Mouse (Mus musculus) E14TG2a.4 (cell line): ENCODE results near the gene Snca.

Source experiments
- H3K27me3 ChIP-seq: 2 replicates; pipeline ENCODE4 v1.6.1; 2014; ENCODE audit warnings: low read length, control low read depth; ENCODE audit not compliant: insufficient read depth
- H3K36me3 ChIP-seq: 2 replicates; pipeline ENCODE4 v1.6.1; 2014; ENCODE audit warnings: low read length, control low read depth; ENCODE audit not compliant: insufficient read depth
- H3K4me1 ChIP-seq: replicated peaks from 2 replicates; pipeline ENCODE4 v1.6.1; 2014; ENCODE audit warnings: low read depth, low read length, control low read depth
- H3K4me3 ChIP-seq: replicated peaks from 2 replicates; pipeline ENCODE4 v1.5.1; 2014; ENCODE audit warnings: mild to moderate bottlenecking, low read length
- H3K9me3 ChIP-seq: 2 replicates; pipeline ENCODE4 v1.6.1; 2014; ENCODE audit warnings: low read length, control low read depth
- CTCF ChIP-seq: conservative IDR thresholded peaks from 2 replicates; pipeline ENCODE4 v1.5.1; 2014; ENCODE audit warnings: low read length
- NANOG ChIP-seq: IDR thresholded peaks from 2 replicates; pipeline ENCODE4 v1.6.1; 2014; ENCODE audit warnings: borderline replicate concordance, low read length, mixed read lengths
- POU5F1 ChIP-seq: IDR thresholded peaks from 2 replicates; pipeline ENCODE4 v1.6.1; 2014; ENCODE audit warnings: low read length, borderline replicate concordance

The Snca gene

GRCm38 (mm10) chr6:60829282-60829891, at the start of gene Snca:
Gene Snca, minus strand, starts transcription at chr6:60829855.
- peak within 1 kb of the TSS; percentile 73 for H3K4me3 ChIP-seq
- TF ChIP-seq CTCF (no peak), NANOG (no peak)
- peaks cover 19% of the 10 kb centered on the region for H3K4me1 ChIP-seq
- no peaks in the 10 kb centered on the region for H3K36me3 ChIP-seq
- H3K27me3 ChIP-seq, result peaks cover 28% of the 10 kb centered on the region
- no peaks in the 10 kb centered on the region for H3K9me3 ChIP-seq

GRCm38 (mm10) chr6:60870126-60870525, 40.5 kb upstream of the Snca start:
- Histone ChIP-seq H3K36me3 (no peaks in the 10 kb centered on the region), H3K4me1 (no peaks in the 10 kb centered on the region), H3K9me3 (no peaks in the 10 kb centered on the region), H3K4me3 (no peak overlapping the region), H3K27me3 (no peaks in the 10 kb centered on the region)
- TF ChIP-seq NANOG (no peak), CTCF (no peak), POU5F1 (no peak)

GRCm38 (mm10) chr6:60856599-60856998, 26.9 kb upstream of the Snca start:
- Histone ChIP-seq H3K36me3 (no peaks in the 10 kb centered on the region), H3K27me3 (no peaks in the 10 kb centered on the region), H3K4me1 (no peaks in the 10 kb centered on the region), H3K4me3 (no peak overlapping the region), H3K9me3 (no peaks in the 10 kb centered on the region)
- TF ChIP-seq CTCF (no peak), NANOG (no peak), POU5F1 (no peak)

- H3K9me3 ChIP-seq, result no peaks in the 10 kb centered on the region
- no peak overlapping the region for H3K4me3 ChIP-seq
- H3K36me3 ChIP-seq, result no peaks in the 10 kb centered on the region
- H3K27me3 ChIP-seq, result no peaks in the 10 kb centered on the region
- no peaks in the 10 kb centered on the region for H3K4me1 ChIP-seq
- TF ChIP-seq NANOG (no peak), CTCF (no peak), POU5F1 (no peak)
Observed at GRCm38 (mm10) chr6:60851690-60852089, 22.0 kb upstream of the Snca start.

- Histone ChIP-seq H3K9me3 (no peaks in the 10 kb centered on the region), H3K4me1 (peaks cover 19% of the 10 kb centered on the region), H3K4me3 (peak overlapping the region; percentile 73), H3K27me3 (peaks cover 28% of the 10 kb centered on the region), H3K36me3 (no peaks in the 10 kb centered on the region)
- TF ChIP-seq POU5F1 (no peak), NANOG (no peak; the same call in 1 of the 2 replicates), CTCF (no peak)
Observed at GRCm38 (mm10) chr6:60828429-60829264, 1.0 kb downstream of the Snca start.

GRCm38 (mm10) chr6:60828047-60828428, 1.6 kb downstream of the Snca start:
- Histone ChIP-seq H3K4me3 (peak overlapping the region; percentile 73), H3K4me1 (peaks cover 19% of the 10 kb centered on the region), H3K9me3 (no peaks in the 10 kb centered on the region), H3K36me3 (no peaks in the 10 kb centered on the region), H3K27me3 (peaks cover 28% of the 10 kb centered on the region)
- no peak for TF ChIP-seq NANOG
- TF ChIP-seq POU5F1, result no peak
- TF ChIP-seq CTCF, result no peak

GRCm38 (mm10) chr6:60827290-60827689, 2.4 kb downstream of the Snca start:
- peaks cover 28% of the 10 kb centered on the region for H3K27me3 ChIP-seq
- no peak overlapping the region for H3K4me3 ChIP-seq
- H3K9me3 ChIP-seq, result no peaks in the 10 kb centered on the region
- no peaks in the 10 kb centered on the region for H3K36me3 ChIP-seq
- TF ChIP-seq POU5F1 (no peak), CTCF (no peak), NANOG (no peak)
- peaks cover 19% of the 10 kb centered on the region for H3K4me1 ChIP-seq

GRCm38 (mm10) chr6:60819272-60819671, 10.4 kb downstream of the Snca start:
- Histone ChIP-seq H3K4me1 (no peaks in the 10 kb centered on the region), H3K4me3 (no peak overlapping the region), H3K36me3 (no peaks in the 10 kb centered on the region), H3K9me3 (no peaks in the 10 kb centered on the region), H3K27me3 (no peaks in the 10 kb centered on the region)
- TF ChIP-seq NANOG (no peak), POU5F1 (no peak), CTCF (no peak)
